Mouse (Mus musculus) neural tube, embryonic 10.5 days (tissue): ENCODE results near the gene Zfp994.
"Not testable (repeated sequence)": the region's sequence is repeated elsewhere in the genome, so short reads cannot be mapped to it uniquely, and the experiment has no call there.

ENCODE experiments used
- DNase-seq: peaks from one replicate; pipeline ENCODE4 v3.0.0-alpha.2; 2017; ENCODE audit warnings: low spot score; ENCODE audit errors: extremely low spot score

The Zfp994 gene

DNA sequence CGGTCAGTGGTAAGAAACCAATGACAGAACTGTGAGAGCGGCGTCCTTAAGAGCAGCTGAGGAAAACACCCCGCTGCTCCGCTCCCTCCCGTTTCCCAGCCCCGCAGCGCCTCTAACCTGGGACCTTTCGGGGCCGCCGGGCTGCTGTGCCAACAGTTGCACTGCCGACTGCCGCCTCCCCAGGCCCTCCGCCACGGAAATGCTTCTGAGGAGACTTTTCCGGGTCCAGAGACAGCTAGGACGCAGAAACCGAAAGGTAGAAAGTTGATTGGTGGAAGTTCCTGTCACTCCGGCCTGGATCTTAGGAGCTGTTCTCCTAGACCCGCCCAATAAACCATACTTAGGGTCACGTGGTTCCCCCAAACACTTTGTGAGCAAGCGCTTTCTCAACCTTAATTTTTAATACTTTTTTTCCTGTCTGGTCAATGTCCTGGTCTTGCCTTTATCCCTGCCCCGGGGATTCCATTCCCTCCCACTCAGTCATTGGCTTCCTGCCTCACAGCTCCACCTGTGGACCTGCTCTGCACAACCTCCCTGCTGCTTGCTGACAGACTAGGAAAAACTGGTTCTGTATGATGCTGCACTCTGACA is at the start of gene Zfp994:
Gene Zfp994, minus strand, starts transcription at position 195 of the 591 bp plus-strand sequence.
- DNase-seq = peak; percentile 81

DNA sequence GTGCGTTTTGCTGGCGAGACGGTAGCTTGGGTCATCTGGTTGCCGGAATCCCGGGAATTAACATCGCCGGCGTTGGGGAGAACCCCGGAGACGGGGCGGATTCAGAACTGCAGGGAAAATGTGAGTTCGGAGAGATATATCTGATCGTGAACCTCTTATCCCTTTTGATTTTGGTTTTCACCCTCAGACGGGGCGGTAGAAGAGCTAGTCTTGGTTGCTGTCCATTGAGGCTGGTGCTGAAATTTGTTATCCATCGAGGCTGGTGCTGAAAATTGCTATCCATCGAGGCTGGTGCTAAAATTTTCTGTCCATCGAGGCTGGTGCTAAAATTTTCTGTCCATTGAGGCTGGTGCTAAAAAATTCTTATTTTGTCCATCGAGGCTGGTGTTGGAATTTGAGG is 5.3 kb upstream of the Zfp994 start:
- peak; percentile 12 for DNase-seq

DNA sequence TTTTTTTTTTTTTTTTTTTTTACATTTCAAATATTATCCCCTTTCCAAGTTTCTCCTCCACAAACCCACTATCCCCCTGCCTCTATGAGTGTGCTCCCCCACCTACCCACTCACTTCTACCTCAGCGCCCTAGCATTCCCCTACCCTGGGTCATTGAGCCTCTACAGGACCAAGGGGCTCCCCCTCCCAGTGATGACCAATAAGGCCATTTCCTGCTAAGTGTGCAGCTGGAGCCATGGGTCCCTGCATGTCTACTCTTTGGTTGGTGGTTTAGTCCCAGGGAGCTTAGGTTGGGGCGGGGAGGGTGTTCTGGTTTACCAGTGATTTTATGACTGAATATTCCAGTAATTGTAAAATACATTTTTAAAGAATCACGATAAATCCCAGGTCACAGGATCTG is 401 bp downstream of the Zfp994 start:
- DNase-seq = peak; percentile 21

GRCm38 (mm10) chr17:22165722-22166294 is 59.6 kb downstream of the Zfp994 start, which contains the start of gene Zfp947:
Zfp947 (minus strand) TSS chr17:22166190.
- peak; percentile 47 for DNase-seq

DNA sequence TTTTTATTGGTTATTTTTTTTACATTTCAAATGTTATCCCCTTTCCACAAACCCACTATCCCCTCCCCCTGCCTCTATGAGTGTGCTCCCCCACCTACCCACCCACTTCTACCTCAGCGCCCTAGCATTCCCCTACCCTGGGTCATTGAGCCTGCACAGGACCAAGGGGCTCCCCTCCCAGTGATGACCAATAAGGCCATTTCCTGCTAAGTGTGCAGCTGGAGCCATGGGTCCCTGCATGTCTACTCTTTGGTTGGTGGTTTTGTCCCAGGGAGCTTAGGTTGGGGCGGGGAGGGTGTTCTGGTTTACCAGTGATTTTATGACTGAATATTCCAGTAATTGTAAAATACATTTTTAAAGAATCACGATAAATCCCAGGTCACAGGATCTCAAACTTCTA is 60.1 kb downstream of the Zfp994 start:
- DNase-seq = not testable (repeated sequence)

DNA sequence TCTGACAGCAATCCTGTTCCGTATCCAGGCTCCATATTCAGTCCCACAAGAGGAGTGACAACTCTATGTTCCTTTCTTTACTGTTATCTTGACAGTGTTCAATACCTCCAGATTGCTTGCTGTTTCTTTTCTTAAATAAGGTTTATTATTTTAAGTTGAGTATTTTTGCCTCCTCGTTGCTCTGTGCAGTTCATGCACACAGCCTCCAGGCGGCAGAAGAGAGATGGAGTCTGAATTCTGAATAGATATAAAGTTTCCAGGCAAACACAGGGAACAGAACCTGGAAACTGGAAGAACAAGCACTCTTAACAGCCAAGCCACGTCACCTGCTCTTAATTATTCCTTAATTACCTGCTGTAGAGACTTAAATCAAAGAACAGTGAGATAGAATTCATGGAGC is 71.5 kb downstream of the Zfp994 start:
- not testable (repeated sequence) for DNase-seq
